8 mouse cellular contexts compared by ENCODE assay signal in the genomic region with DNA sequence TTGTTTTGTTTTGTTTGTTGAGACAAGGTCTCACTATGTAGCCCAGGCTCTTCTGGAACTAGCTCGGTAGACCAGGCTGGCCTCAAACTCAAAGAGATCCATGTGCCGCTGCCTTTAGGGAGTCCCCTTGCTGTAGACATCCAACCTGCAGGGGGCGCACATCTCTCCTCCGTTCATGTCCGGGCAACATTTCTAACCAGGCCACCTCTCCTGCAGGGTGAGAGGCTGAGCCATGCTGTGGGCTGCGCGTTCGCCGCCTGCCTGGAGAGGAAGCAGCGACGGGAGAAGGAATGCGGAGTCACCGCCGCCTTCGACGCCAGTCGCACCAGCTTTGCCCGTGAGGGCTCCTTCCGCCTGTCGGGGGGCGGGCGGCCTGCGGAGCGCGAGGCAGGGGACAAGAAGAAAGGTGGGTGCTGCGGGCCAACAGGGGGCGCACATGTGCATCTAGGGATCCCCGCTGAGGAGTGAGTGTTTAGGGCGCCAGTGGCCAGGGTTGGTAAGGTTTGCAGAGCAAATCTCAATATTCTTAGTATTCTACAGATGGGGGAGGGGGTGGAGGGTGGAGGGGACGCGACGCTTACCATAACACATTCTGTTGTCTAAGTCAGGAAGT. TPM values are rescaled to one million over a fixed set of nuclear protein-coding genes. Genes with fewer than 3 reads are reported as not detected.
DNase-seq lines count a peak whose midpoint lies in the region; ATAC-seq and TF ChIP-seq lines count a peak whose summit lies in the region.

No protein-coding gene starts in this region.

- peak; percentile 39 for ATAC-seq in heart, embryonic 12.5 days (ENCODE audit: insufficient number of reproducible peaks, low FRiP score)
- ATAC-seq in midbrain, postnatal 0 days (ENCODE audit: low FRiP score) = peak; percentile 25

- TF ChIP-seq CTCF in cortical plate, adult 2 months (IDR thresholded peaks at IDR 0.05; ENCODE audit: extremely low read depth, insufficient read depth, low read length) = peak; percentile 26; the same call in 1 of the 2 replicates
- TF ChIP-seq CTCF in midbrain, postnatal 0 days (IDR thresholded peaks at IDR 0.05) = peak; percentile 63

- H3K9me3 ChIP-seq in heart, embryonic 12.5 days (replicated peaks) = no peaks in the 10 kb centered on the region
- H3K9me3 ChIP-seq in ES-E14 (ENCODE audit: control insufficient read depth, insufficient read depth, low read depth, low read length) = no peaks in the 10 kb centered on the region
- no peaks in the 10 kb centered on the region for H3K9me3 ChIP-seq in midbrain, postnatal 0 days (ENCODE audit: low read length)

- in situ Hi-C loops in ES-E14 (cut with MboI; ENCODE audit: low sequenced_read_pairs in 2 of 2, unreplicated experiment in 2 of 2) = no loop called here

- no peak for DNase-seq in heart, adult 11 months
- peak; percentile 93 for DNase-seq in ES-E14 (ENCODE audit: low read depth, low spot score)
- peak; percentile 46 to 59 for DNase-seq in kidney, postnatal 25 days
- no peak for DNase-seq in midbrain, postnatal 0 days (ENCODE audit: low spot score)
- DNase-seq in layer of hippocampus, adult 8-10 months (ENCODE audit: low spot score in 2 of 2) = no peak
- no peak for DNase-seq in gastrocnemius, postnatal 4 days (ENCODE audit: low spot score in 2 of 2)

- no peak for TF ChIP-seq POLR2A in cortical plate, adult 2 months (IDR thresholded peaks at IDR 0.05; ENCODE audit: extremely low read depth, insufficient read depth, low read length)

- H3K27ac ChIP-seq in heart, embryonic 12.5 days (ENCODE audit: poor library complexity, severe bottlenecking) = no peak overlapping the region
- H3K27ac ChIP-seq in ES-E14 (ENCODE audit: insufficient read depth, low read depth, low read length, poor library complexity, severe bottlenecking) = peak overlapping the region; percentile 30
- H3K27ac ChIP-seq in cortical plate, adult 2 months (ENCODE audit: insufficient read depth, low read length) = no peak overlapping the region
- H3K27ac ChIP-seq in midbrain, postnatal 0 days (ENCODE audit: low read depth, low read length) = no peak overlapping the region

- peaks cover 76% of the 10 kb centered on the region for H3K36me3 ChIP-seq in heart, embryonic 12.5 days
- H3K36me3 ChIP-seq in ES-E14 (ENCODE audit: control insufficient read depth, insufficient read depth, low read length, poor library complexity, severe bottlenecking) = peaks cover 31% of the 10 kb centered on the region; the same call in 1 of the 2 replicates
- peaks cover 77% of the 10 kb centered on the region for H3K36me3 ChIP-seq in midbrain, postnatal 0 days (ENCODE audit: insufficient read depth, low read length)

- 38% methylated on average over 32 of the region's 32 CpGs for WGBS in heart, embryonic 12.5 days
- WGBS in midbrain, postnatal 0 days = 68% methylated on average over 32 of the region's 32 CpGs

- peak overlapping the region; percentile 48 for H3K4me2 ChIP-seq in heart, embryonic 12.5 days
- H3K4me2 ChIP-seq in midbrain, postnatal 0 days (ENCODE audit: low read depth, low read length, poor library complexity, severe bottlenecking) = no peak overlapping the region

- H3K4me3 ChIP-seq in heart, embryonic 12.5 days = peak overlapping the region; percentile 14; the same call in 1 of the 2 replicates
- peak overlapping the region; percentile 4 to 63 for H3K4me3 ChIP-seq in ES-E14 (ENCODE audit: insufficient read depth in 1 of 2, low read depth in 1 of 2, low read length in 2 of 2, poor library complexity in 1 of 2, severe bottlenecking in 1 of 2)
- H3K4me3 ChIP-seq in cortical plate, adult 2 months (ENCODE audit: insufficient read depth, low read length) = no peak overlapping the region
- H3K4me3 ChIP-seq in midbrain, postnatal 0 days (ENCODE audit: low read depth, low read length) = no peak overlapping the region

- no peak overlapping the region for H3K9ac ChIP-seq in heart, embryonic 12.5 days
- H3K9ac ChIP-seq in ES-E14 (ENCODE audit: insufficient read depth, low read depth, low read length, poor library complexity, severe bottlenecking) = peak overlapping the region; percentile 58; the same call in 1 of the 2 replicates
- no peak overlapping the region for H3K9ac ChIP-seq in midbrain, postnatal 0 days (replicated peaks; ENCODE audit: low read length, poor library complexity, severe bottlenecking)

- no peaks in the 10 kb centered on the region; the same call in 1 of the 2 replicates for H3K4me1 ChIP-seq in heart, embryonic 12.5 days (replicated peaks)
- H3K4me1 ChIP-seq in ES-E14 (ENCODE audit: control insufficient read depth in 2 of 2, insufficient read depth in 2 of 2, low read length in 2 of 2, poor library complexity in 1 of 2) = peaks cover 0 to 12% of the 10 kb centered on the region in 2 experiments; a peak in 2 of 4 replicates
- H3K4me1 ChIP-seq in cortical plate, adult 2 months (ENCODE audit: control insufficient read depth, insufficient read depth, low read length) = no peaks in the 10 kb centered on the region
- H3K4me1 ChIP-seq in midbrain, postnatal 0 days (ENCODE audit: insufficient read depth, low read length) = no peaks in the 10 kb centered on the region

- H3K27me3 ChIP-seq in heart, embryonic 12.5 days (replicated peaks) = no peaks in the 10 kb centered on the region
- H3K27me3 ChIP-seq in midbrain, postnatal 0 days (ENCODE audit: insufficient read depth, low read length) = no peaks in the 10 kb centered on the region

TF ChIP-seq in ES-E14, 5 proteins besides CTCF, POLR2A, EP300 and RAD21:
- TF ChIP-seq ZC3H11A (IDR thresholded peaks at IDR 0.05; ENCODE audit: borderline replicate concordance, low read depth, low read length) (0 out of 2 replicates have a peak, but pooled peaks have one; percentile 0), HCFC1 (IDR thresholded peaks at IDR 0.05; ENCODE audit: borderline replicate concordance, insufficient read depth, low read length) (0 out of 2 replicates have a peak, but pooled peaks have one; percentile 18), ZNF384 (IDR thresholded peaks at IDR 0.05; ENCODE audit: low read depth, low read length) (no peak), CHD2 (IDR thresholded peaks at IDR 0.05; ENCODE audit: low read depth, low read length) (no peak), MAFK (IDR thresholded peaks at IDR 0.05; ENCODE audit: insufficient read depth, low read depth, low read length) (no peak)

RNA-seq across cellular contexts. Expression of a gene that starts 15.6 kb away (rescaled TPM):
- polyA plus RNA-seq in heart, embryonic 12.5 days (2016; fragmentation: Nextera tagmentation; extraction: Ambion mirVana) = 11.1 and 11.6 TPM in 2 replicates
- 11.9 and 14.1 TPM in 2 replicates for total RNA-seq in ES-E14 (2012; rRNA removed)
- 108 TPM in 2 replicates for polyA plus RNA-seq in cortical plate, adult 2 months (2012; rRNA removed)
- total RNA-seq in midbrain, postnatal 0 days (2014; rRNA removed) = 111 and 147 TPM in 2 replicates
- polyA plus RNA-seq in midbrain, postnatal 0 days (2015; fragmentation: Nextera tagmentation; extraction: Ambion mirVana) = 59.8 and 60.9 TPM in 2 replicates
- 100 to 1,000 TPM; 110 to 133 (median 125) TPM for total RNA-seq in layer of hippocampus, adult 8-10 months (2022)
- 10 to 100 TPM; 26.3 to 32.3 TPM for total RNA-seq in gastrocnemius, postnatal 4 days (2021)

RNA-seq across cellular contexts. Expression of a gene that starts 41.0 kb away (rescaled TPM):
- polyA plus RNA-seq in heart, embryonic 12.5 days (2016; fragmentation: Nextera tagmentation; extraction: Ambion mirVana) = 11.4 and 11.5 TPM in 2 replicates
- total RNA-seq in ES-E14 (2012; rRNA removed) = 12.8 and 18.3 TPM in 2 replicates
- polyA plus RNA-seq in cortical plate, adult 2 months (2012; rRNA removed) = 30.6 and 31.8 TPM in 2 replicates
- 24.8 and 26.0 TPM in 2 replicates for total RNA-seq in midbrain, postnatal 0 days (2014; rRNA removed)
- polyA plus RNA-seq in midbrain, postnatal 0 days (2015; fragmentation: Nextera tagmentation; extraction: Ambion mirVana) = 15.1 and 16.7 TPM in 2 replicates
- 10 to 100 TPM; 38.9 to 48.4 (median 42.6) TPM for total RNA-seq in layer of hippocampus, adult 8-10 months (2022)
- total RNA-seq in gastrocnemius, postnatal 4 days (2021) = 10 to 100 TPM in 1 of 2 experiments, 1 to 10 TPM in 1; 8.6 to 10.3 TPM

RNA-seq across cellular contexts. Expression of a gene that starts 45.4 kb away (rescaled TPM):
- polyA plus RNA-seq in heart, embryonic 12.5 days (2016; fragmentation: Nextera tagmentation; extraction: Ambion mirVana) = 3.1 and 3.4 TPM in 2 replicates
- total RNA-seq in ES-E14 (2012; rRNA removed) = 10.5 and 12.6 TPM in 2 replicates
- polyA plus RNA-seq in cortical plate, adult 2 months (2012; rRNA removed) = 5.8 and 6.8 TPM in 2 replicates
- total RNA-seq in midbrain, postnatal 0 days (2014; rRNA removed) = 15.3 and 17.3 TPM in 2 replicates
- 4.7 and 5.4 TPM in 2 replicates for polyA plus RNA-seq in midbrain, postnatal 0 days (2015; fragmentation: Nextera tagmentation; extraction: Ambion mirVana)
- total RNA-seq in layer of hippocampus, adult 8-10 months (2022) = 10 to 100 TPM; 10.6 to 13.5 (median 12.4) TPM
- 1 to 10 TPM; 7.2 to 8.5 TPM for total RNA-seq in gastrocnemius, postnatal 4 days (2021)

Comparison
In these comparisons a context has a peak if more than half of its experiments do, and no peak if none do; other contexts are left out.
1. H3K4me3 ChIP-seq: peak in heart, embryonic 12.5 days (single experiment) and ES-E14 (2 of 2); none in cortical plate, adult 2 months (single experiment) and midbrain, postnatal 0 days (single experiment).
2. DNase-seq: peak in ES-E14 (single experiment) and kidney, postnatal 25 days (2 of 2); none in heart, adult 11 months (single experiment), midbrain, postnatal 0 days (single experiment), layer of hippocampus, adult 8-10 months (0 of 2) and gastrocnemius, postnatal 4 days (0 of 2).